Mouse (Mus musculus) heart, postnatal 25 days (tissue): Measurements from ENCODE around the gene Gm20708. TPM values are rescaled to one million over a fixed set of nuclear protein-coding genes. Genes with fewer than 3 reads are reported as not detected.

Source experiments
- DNase-seq: peaks from one replicate; pipeline ENCODE4 v3.0.0; 2022; ENCODE audit warnings: low spot score
- intact Hi-C: fragments of 180-260 bp; cut with DNase I; formaldehyde crosslinking; loops from one replicate; pipeline ENCODE4 v1.15.1; 2025
- total RNA-seq, 2 experiments: library from RNA; stranded (reverse); gene quantifications; 2 replicates each; pipeline ENCODE4 v1.2.3; 2021

Gm20708 gene
- total RNA-seq, 2 experiments from 2014 or later, result 0.36 to 1.2 TPM

GRCm38 (mm10) chr11:117852875-117853274, 43.4 kb downstream of the Gm20708 start:
- intact Hi-C loops, result no loop called here
- no peak for DNase-seq

- no peak for DNase-seq
- intact Hi-C loops, result no loop called here
These were observed 44.8 kb downstream of the Gm20708 start for GRCm38 (mm10) chr11:117854241-117854640.

GRCm38 (mm10) chr11:117855360-117855759, 45.9 kb downstream of the Gm20708 start:
- intact Hi-C loops, result no loop called here

GRCm38 (mm10) chr11:117855975-117856374, 46.5 kb downstream of the Gm20708 start:
- intact Hi-C loops, result no loop called here
- no peak for DNase-seq

More at GRCm38 (mm10) chr11:117855360-117855759, 45.9 kb downstream of the Gm20708 start:
- DNase-seq, result no peak

GRCm38 (mm10) chr11:117857462-117857861, 48.0 kb downstream of the Gm20708 start:
- intact Hi-C loops, result no loop called here
- DNase-seq, result no peak

GRCm38 (mm10) chr11:117858392-117858791, 48.9 kb downstream of the Gm20708 start:
- no peak for DNase-seq
- intact Hi-C loops, result no loop called here

- DNase-seq, result no peak
- intact Hi-C loops, result no loop called here
These were observed 51.1 kb downstream of the Gm20708 start, which contains the start of gene Tmem235 for GRCm38 (mm10) chr11:117860601-117861000. Gene Tmem235, plus strand, starts transcription at chr11:117860752.

- no peak for DNase-seq
- intact Hi-C loops, result no loop called here
These were observed 53.8 kb downstream of the Gm20708 start for GRCm38 (mm10) chr11:117863174-117863856.

GRCm38 (mm10) chr11:117864805-117865204, 55.3 kb downstream of the Gm20708 start:
- intact Hi-C loops, result loop anchor here (5.0 kb wide), 1 partner anchor 357 kb away; no protein-coding TSS in a partner anchor
- DNase-seq, result no peak

- intact Hi-C loops, result loop anchor here (5.0 kb wide), 1 partner anchor 356 kb away; no protein-coding TSS in a partner anchor
These were observed 56.5 kb downstream of the Gm20708 start for GRCm38 (mm10) chr11:117865988-117866387.

GRCm38 (mm10) chr11:117870688-117871365, 61.4 kb downstream of the Gm20708 start:
- intact Hi-C loops, result loop anchor here (1.0 to 5.0 kb wide), 3 partner anchors 101 to 231 kb away; partner anchors contain the start of gene Socs3
- peak; percentile 47 for DNase-seq

More at GRCm38 (mm10) chr11:117865988-117866387, 56.5 kb downstream of the Gm20708 start:
- DNase-seq, result no peak

GRCm38 (mm10) chr11:117871376-117871775, 61.9 kb downstream of the Gm20708 start:
- intact Hi-C loops, result loop anchor here (5.0 kb wide), 1 partner anchor 101 kb away; the partner anchor contains the start of gene Socs3
- DNase-seq, result no peak

GRCm38 (mm10) chr11:117871911-117872584, 62.6 kb downstream of the Gm20708 start:
- intact Hi-C loops, result loop anchor here (2.0 to 5.0 kb wide), 2 partner anchors 41 to 100 kb away; partner anchors contain the start of gene Socs3
- DNase-seq, result no peak

- intact Hi-C loops, result loop anchor here (2.0 to 5.0 kb wide), 2 partner anchors 40 to 99 kb away; partner anchors contain the start of gene Socs3
- DNase-seq, result peak; percentile 69
These were observed 63.6 kb downstream of the Gm20708 start, which contains the start of gene Tha1 for GRCm38 (mm10) chr11:117872861-117873608. Gene Tha1, minus strand, starts transcription at chr11:117873481.

- DNase-seq, result no peak
- intact Hi-C loops, result loop anchor here (5.0 kb wide), 1 partner anchor 98 kb away; the partner anchor contains the start of gene Socs3
These were observed 65.0 kb downstream of the Gm20708 start for GRCm38 (mm10) chr11:117874419-117874818.

GRCm38 (mm10) chr11:117875681-117876080, 66.2 kb downstream of the Gm20708 start:
- DNase-seq, result no peak
- intact Hi-C loops, result no loop called here

GRCm38 (mm10) chr11:117877917-117878745, 68.7 kb downstream of the Gm20708 start:
- no peak for DNase-seq
- intact Hi-C loops, result no loop called here

GRCm38 (mm10) chr11:117878892-117879291, 69.4 kb downstream of the Gm20708 start:
- no peak for DNase-seq
- intact Hi-C loops, result no loop called here
